Comparison of ENCODE assay signal across 20 mouse cellular contexts in the genomic region with DNA sequence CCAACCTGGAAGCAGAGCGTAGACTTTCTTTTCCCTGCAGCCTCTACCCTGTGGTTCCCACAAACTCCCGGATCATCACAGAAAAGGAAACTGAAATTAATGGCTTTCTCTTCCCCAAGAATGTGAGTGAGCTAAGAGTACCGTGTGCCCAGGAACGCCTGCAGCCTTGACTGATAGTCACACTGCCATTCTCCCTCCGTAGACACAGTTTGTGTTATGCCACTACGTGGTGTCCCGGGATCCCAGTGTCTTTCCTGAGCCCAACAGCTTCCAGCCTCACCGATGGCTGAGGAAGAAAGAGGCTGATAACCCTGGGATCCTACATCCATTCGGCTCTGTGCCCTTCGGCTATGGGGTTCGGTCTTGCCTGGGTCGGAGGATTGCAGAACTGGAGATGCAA. TPM values are rescaled to one million over a fixed set of nuclear protein-coding genes. Genes with fewer than 3 reads are reported as not detected.
DNase-seq lines count a peak whose midpoint lies in the region; TF ChIP-seq lines count a peak whose summit lies in the region.
"Had no signal": no experiment of that assay in that cellular context is flagged by ENCODE, and none has a peak within 500 bp of the region (broad histone marks: within the 10 kb centered on the region; RNA-seq: fewer than 3 reads in every experiment).

No protein-coding gene starts in this region.

- no peak overlapping the region for H3K4me3 ChIP-seq in gastrocnemius, adult 2 months
- no peak overlapping the region for H3K4me3 ChIP-seq in myocyte

- TF ChIP-seq CTCF in gastrocnemius, adult 2 months (IDR thresholded peaks at IDR 0.05) = no peak

- peak overlapping the region; percentile 49 for H3K27ac ChIP-seq in gastrocnemius, adult 2 months

- no peaks in the 10 kb centered on the region for H3K79me2 ChIP-seq in myocyte (ENCODE audit: control insufficient read depth, insufficient read depth)

- intact Hi-C loops in gastrocnemius, adult 2 months (cut with DNase I) = no loop called here

- H3K27me3 ChIP-seq in myocyte (ENCODE audit: control insufficient read depth, insufficient read depth, insufficient read length) = peaks cover 5% of the 10 kb centered on the region

- H3K4me2 ChIP-seq in myocyte (ENCODE audit: low read depth) = no peak overlapping the region

- H3K36me3 ChIP-seq in myocyte (ENCODE audit: control insufficient read depth, insufficient read depth) = peaks cover 13% of the 10 kb centered on the region
- H3K36me3 ChIP-seq: G1E had no signal

- no peak for TF ChIP-seq POLR2A in myocyte (IDR thresholded peaks at IDR 0.05; ENCODE audit: insufficient read length, low read depth)

- H3ac ChIP-seq in myocyte (ENCODE audit: control insufficient read depth, insufficient read length) = no peak overlapping the region

- DNase-seq in gastrocnemius, adult 2 months = peak; percentile 48
- DNase-seq in gastrocnemius, adult 8-10 months (ENCODE audit: low spot score in 2 of 2) = no peak
- no peak for DNase-seq in adrenal gland, adult (ENCODE audit: inconsistent age in 2 of 2, low spot score in 1 of 2)
- DNase-seq: adrenal gland, adult 2 months; adrenal gland, adult 8-10 months; adrenal gland, postnatal 14 days; adrenal gland, postnatal 25 days; adrenal gland, postnatal 36 days; B cell, adult 2 months; cerebellum, adult 11 months; cerebellum, adult 11-12 months; cerebellum, adult 18-20 months; cerebellum, adult 2 months had no signal

TF ChIP-seq in myocyte, 11 proteins besides CTCF, POLR2A, EP300 and RAD21:
- no peak for TF ChIP-seq MYOD1 (IDR thresholded peaks at IDR 0.05; ENCODE audit: control insufficient read depth in 1 of 3, insufficient read length in 2 of 3, low read depth in 2 of 3)
- TF ChIP-seq MAX (IDR thresholded peaks at IDR 0.05; ENCODE audit: low read depth) = no peak
- TF ChIP-seq POLR2AphosphoS2 (IDR thresholded peaks at IDR 0.05; ENCODE audit: insufficient read length, low read depth) = peak; percentile 92
- TF ChIP-seq CEBPB (IDR thresholded peaks at IDR 0.05; ENCODE audit: insufficient read depth, poor library complexity, severe bottlenecking) = no peak

RNA-seq across cellular contexts. Expression of a gene that starts 12.0 kb away (rescaled TPM):
- total RNA-seq in gastrocnemius, adult 2 months (2021) = 100 to 1,000 TPM in 1 of 2 experiments, 10 to 100 TPM in 1; 61.6 to 111 TPM
- total RNA-seq in gastrocnemius, adult 8-10 months (2022) = 100 to 1,000 TPM in 3 of 4 experiments, 10 to 100 TPM in 1; 76.0 to 167 (median 125) TPM
- polyA plus RNA-seq in myocyte (2012; fragmentation: generic; extraction: Trizol) = 24.6 TPM
- total RNA-seq: adrenal gland, postnatal 25 days; G1E; MEL had no signal
- polyA plus RNA-seq: activated CD4-positive, CD25-positive, alpha-beta regulatory T cell, adult 4 months; CD4-positive, CD25-positive, alpha-beta regulatory T cell, adult 4 months; G1E; Patski had no signal

RNA-seq across cellular contexts. Expression of a gene that starts 23.6 kb away (rescaled TPM):
- 10 to 100 TPM; 37.7 to 75.4 TPM for total RNA-seq in gastrocnemius, adult 2 months (2021)
- 10 to 100 TPM; 44.3 to 72.8 (median 67.1) TPM for total RNA-seq in gastrocnemius, adult 8-10 months (2022)
- 0.42 TPM for polyA plus RNA-seq in myocyte (2012; fragmentation: generic; extraction: Trizol)
- total RNA-seq: CH12.LX, MEL had no signal
- polyA plus RNA-seq: CD4-positive, CD25-positive, alpha-beta regulatory T cell, adult 4 months; G1E; Patski had no signal

RNA-seq across cellular contexts. Expression of a gene that starts 34.7 kb away (rescaled TPM):
- total RNA-seq in gastrocnemius, adult 2 months (2021) = under 1 TPM; 0.39 to 0.77 TPM
- under 1 TPM in 3 of 4 experiments, not detected in 1; 0.27 to 0.72 (median 0.48) TPM for total RNA-seq in gastrocnemius, adult 8-10 months (2022)
- 3.1 TPM for polyA plus RNA-seq in myocyte (2012; fragmentation: generic; extraction: Trizol)
- total RNA-seq: G1E, MEL had no signal
- polyA plus RNA-seq: activated CD4-positive, CD25-positive, alpha-beta regulatory T cell, adult 4 months; CD4-positive, CD25-positive, alpha-beta regulatory T cell, adult 4 months; G1E; Patski had no signal

RNA-seq across cellular contexts. Expression of a gene that starts 54.3 kb away (rescaled TPM):
- under 1 TPM in 1 of 2 experiments, not detected in 1; 0.39 TPM for total RNA-seq in gastrocnemius, adult 2 months (2021)
- under 1 TPM in 1 of 4 experiments, not detected in 3; 0.16 TPM for total RNA-seq in gastrocnemius, adult 8-10 months (2022)
- 44.0 TPM for polyA plus RNA-seq in myocyte (2012; fragmentation: generic; extraction: Trizol)
- total RNA-seq: MEL had no signal
- polyA plus RNA-seq: G1E, Patski had no signal
